Mouse (Mus musculus): ENCODE results near the gene Mon2. TPM values are rescaled to one million over a fixed set of nuclear protein-coding genes. Genes with fewer than 3 reads are reported as not detected.

Mon2 gene
- 16.2 and 22.8 TPM in 2 replicates for polyA plus RNA-seq (2012; rRNA removed)

GRCm38 (mm10) chr10:123076245-123077023 is at the start of gene Mon2:
Gene Mon2, minus strand, starts transcription at chr10:123076505.

Other genes starting within 250 kb of the Mon2 start
- gene Usp15, start 120.5 kb upstream of the Mon2 start, polyA plus RNA-seq (2012; rRNA removed): 1.0 and 1.6 TPM in 2 replicates
- 0.08 and 0.16 TPM in 2 replicates for gene Fam19a2, start 187.5 kb upstream of the Mon2 start, polyA plus RNA-seq (2012; rRNA removed)